Mouse (Mus musculus) kidney, embryonic 15.5 days (tissue): ENCODE measurements around the gene B9d2. TPM values are rescaled to one million over a fixed set of nuclear protein-coding genes. Genes with fewer than 3 reads are reported as not detected.

ENCODE experiments used
- ATAC-seq: fragments of 200-750 bp; cut with Nextera tagmentation; replicated peaks from 2 replicates; pipeline ENCODE4 v1.8.0; 2017; ENCODE audit warnings: moderate TSS enrichment; ENCODE audit not compliant: low FRiP score
- H3K27ac ChIP-seq: fragments of 300-500 bp; sonication (generic); 2 replicates; pipeline ENCODE4 v1.5.1; 2015; ENCODE audit warnings: mild to moderate bottlenecking, inconsistent platforms
- H3K27me3 ChIP-seq: fragments of 300-500 bp; sonication (generic); 2 replicates; pipeline ENCODE4 v1.6.1; 2015; ENCODE audit warnings: inconsistent platforms
- H3K36me3 ChIP-seq: fragments of 300-500 bp; sonication (generic); 2 replicates; pipeline ENCODE4 v1.6.1; 2015; ENCODE audit warnings: inconsistent platforms
- H3K4me1 ChIP-seq: fragments of 300-500 bp; sonication (generic); 2 replicates; pipeline ENCODE4 v1.6.1; 2015; ENCODE audit warnings: inconsistent platforms
- H3K4me2 ChIP-seq: fragments of 300-500 bp; sonication (generic); 2 replicates; pipeline ENCODE4 v1.6.1; 2015; ENCODE audit warnings: moderate library complexity, mild to moderate bottlenecking, inconsistent platforms
- H3K4me3 ChIP-seq: fragments of 300-500 bp; sonication (generic); replicated peaks from 2 replicates; pipeline ENCODE4 v1.5.1; 2015; ENCODE audit warnings: mild to moderate bottlenecking, inconsistent platforms
- H3K9ac ChIP-seq: fragments of 300-500 bp; sonication (generic); 2 replicates; pipeline ENCODE4 v1.6.1; 2015; ENCODE audit warnings: mild to moderate bottlenecking, inconsistent platforms
- H3K9me3 ChIP-seq: fragments of 300-500 bp; sonication (generic); replicated peaks from 2 replicates; pipeline ENCODE4 v1.6.1; 2016; ENCODE audit warnings: inconsistent platforms
- WGBS: fragments of 180-500 bp; shearing (Covaris S2); methylation state at CpG from one replicate; pipeline ENCODE4 v1.1.7; 2015; ENCODE audit warnings: mixed read lengths; 5-methylcytosine and 5-hydroxymethylcytosine counted together
- polyA plus RNA-seq: library from polyadenylated mRNA; unstranded; fragments of >200 nt; fragmentation: Nextera tagmentation; extraction: Ambion mirVana; gene quantifications from 2 replicates; pipeline ENCODE4 v1.2.1, GENCODE M21; 2015

B9d2 gene
- polyA plus RNA-seq, 1 experiment from 2014 or later = 32.3 TPM

DNA sequence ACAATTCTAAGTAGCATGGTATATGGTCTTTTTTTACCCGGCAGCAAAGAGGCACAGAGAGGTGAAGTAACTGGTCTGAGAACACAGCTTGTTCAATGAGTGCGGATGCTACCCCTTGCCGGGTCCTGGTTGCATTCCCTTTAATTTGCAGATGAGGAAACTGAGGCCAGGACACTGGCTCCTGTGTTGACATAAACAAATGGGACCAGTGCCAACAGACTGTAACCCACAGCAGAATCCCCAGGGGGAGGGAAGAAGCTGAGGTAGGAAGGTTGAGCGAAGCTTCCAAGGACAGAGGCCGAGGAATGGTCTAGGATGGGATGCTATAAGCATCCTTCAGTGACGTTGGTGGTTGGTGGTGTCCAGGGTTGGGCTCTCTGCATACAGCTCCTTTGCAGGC, 5.2 kb upstream of the B9d2 start:
- H3K9ac ChIP-seq = no peak overlapping the region
- peaks cover 16% of the 10 kb centered on the region for H3K4me1 ChIP-seq
- no peak overlapping the region for H3K27ac ChIP-seq
- ATAC-seq = no peak
- WGBS = 48% methylated on average over 6 of the region's 6 CpGs
- H3K27me3 ChIP-seq = peaks cover 56% of the 10 kb centered on the region
- H3K4me2 ChIP-seq = no peak overlapping the region
- no peak overlapping the region for H3K4me3 ChIP-seq
- H3K36me3 ChIP-seq = no peaks in the 10 kb centered on the region
- no peaks in the 10 kb centered on the region for H3K9me3 ChIP-seq

DNA sequence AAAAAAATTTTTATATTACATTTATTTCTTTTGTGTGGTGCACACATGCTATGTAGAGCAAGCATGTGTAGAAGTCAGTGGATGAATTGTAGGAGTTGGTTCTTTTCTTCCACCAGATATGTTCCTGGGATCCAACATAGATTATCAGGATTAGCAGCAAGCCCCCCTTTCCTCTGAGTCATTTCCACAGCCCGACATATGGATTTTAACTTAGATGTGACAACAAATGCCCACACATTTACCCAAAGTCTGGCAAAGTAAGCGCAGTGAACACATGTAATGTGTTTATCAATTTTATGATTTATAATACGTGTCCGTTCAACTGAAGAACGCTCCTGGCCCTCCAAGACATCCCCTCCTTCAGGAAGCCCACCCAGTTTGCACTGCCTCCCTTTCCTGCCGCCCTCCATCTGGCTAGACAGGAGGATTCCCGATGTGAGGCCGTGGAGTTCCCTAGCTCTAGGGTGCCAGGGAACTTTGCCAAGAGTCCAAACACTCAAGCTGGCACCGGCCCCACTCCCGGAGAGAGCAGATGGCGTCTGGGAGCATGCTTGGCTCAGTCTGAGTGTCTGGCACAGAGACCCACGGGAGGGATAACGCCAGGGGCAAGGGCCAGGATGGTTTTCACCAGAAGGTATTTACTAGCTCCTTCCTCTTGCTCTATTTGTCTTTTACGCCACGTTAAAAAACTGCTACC, 4.3 kb upstream of the B9d2 start:
- no peak overlapping the region for H3K4me3 ChIP-seq
- H3K36me3 ChIP-seq = no peaks in the 10 kb centered on the region
- ATAC-seq = no peak
- peaks cover 56% of the 10 kb centered on the region for H3K27me3 ChIP-seq
- H3K9me3 ChIP-seq = no peaks in the 10 kb centered on the region
- H3K4me2 ChIP-seq = no peak overlapping the region
- H3K27ac ChIP-seq = no peak overlapping the region
- WGBS = 69% methylated on average over 15 of the region's 15 CpGs
- no peak overlapping the region for H3K9ac ChIP-seq
- peaks cover 20% of the 10 kb centered on the region for H3K4me1 ChIP-seq

DNA sequence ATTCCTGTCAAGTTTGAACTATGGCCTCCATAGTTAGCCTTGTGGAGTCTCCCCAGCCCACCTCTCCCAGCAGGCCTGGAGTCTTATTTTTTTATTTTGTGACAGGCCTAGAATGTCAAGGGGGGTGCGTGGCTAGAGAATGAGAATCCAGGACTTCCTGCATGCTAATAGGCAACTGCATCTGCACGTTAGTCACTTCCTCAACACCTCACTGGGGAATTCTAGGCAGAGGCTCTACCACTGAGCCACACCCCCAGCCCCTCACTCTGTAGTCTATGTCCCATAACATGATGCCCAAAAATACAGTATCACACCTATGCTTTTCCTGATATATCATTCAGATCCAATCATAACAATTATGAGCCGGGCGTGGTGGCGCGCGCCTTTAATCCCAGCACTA, 3.6 kb upstream of the B9d2 start:
- WGBS = 91% methylated on average over 7 of the region's 7 CpGs
- Histone ChIP-seq H3K4me3 (no peak overlapping the region), H3K4me1 (peaks cover 27% of the 10 kb centered on the region), H3K9ac (no peak overlapping the region), H3K27me3 (peaks cover 56% of the 10 kb centered on the region), H3K9me3 (no peaks in the 10 kb centered on the region), H3K27ac (no peak overlapping the region), H3K4me2 (no peak overlapping the region), H3K36me3 (no peaks in the 10 kb centered on the region)
- ATAC-seq = no peak

DNA sequence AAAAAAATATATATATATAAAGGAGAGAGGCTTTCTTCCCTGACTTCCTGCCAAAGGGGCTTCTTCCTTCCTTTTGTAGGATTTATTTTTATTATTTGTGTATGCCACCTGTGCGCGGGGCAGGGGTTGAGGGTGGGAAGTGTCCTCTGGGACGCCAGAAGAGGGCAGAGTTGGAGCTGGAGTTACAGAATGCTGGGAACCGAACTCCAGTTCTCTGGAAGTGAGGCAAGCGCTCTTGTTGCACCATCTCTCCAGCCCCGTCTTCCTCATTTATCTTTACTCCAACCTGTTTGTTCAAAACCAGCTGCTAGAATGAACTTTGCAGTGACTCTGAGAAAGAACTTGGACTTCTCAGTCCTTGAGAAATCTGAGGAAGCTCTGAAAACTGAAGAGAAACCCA, 609 bp upstream of the B9d2 start:
- Histone ChIP-seq H3K4me3 (peak overlapping the region; percentile 82), H3K27me3 (peaks cover 30% of the 10 kb centered on the region), H3K9me3 (no peaks in the 10 kb centered on the region), H3K9ac (no peak overlapping the region), H3K4me2 (peak overlapping the region; percentile 71), H3K36me3 (no peaks in the 10 kb centered on the region), H3K27ac (peak overlapping the region; percentile 96), H3K4me1 (peaks cover 26% of the 10 kb centered on the region)
- 8% methylated on average over 6 of the region's 6 CpGs for WGBS
- no peak for ATAC-seq

DNA sequence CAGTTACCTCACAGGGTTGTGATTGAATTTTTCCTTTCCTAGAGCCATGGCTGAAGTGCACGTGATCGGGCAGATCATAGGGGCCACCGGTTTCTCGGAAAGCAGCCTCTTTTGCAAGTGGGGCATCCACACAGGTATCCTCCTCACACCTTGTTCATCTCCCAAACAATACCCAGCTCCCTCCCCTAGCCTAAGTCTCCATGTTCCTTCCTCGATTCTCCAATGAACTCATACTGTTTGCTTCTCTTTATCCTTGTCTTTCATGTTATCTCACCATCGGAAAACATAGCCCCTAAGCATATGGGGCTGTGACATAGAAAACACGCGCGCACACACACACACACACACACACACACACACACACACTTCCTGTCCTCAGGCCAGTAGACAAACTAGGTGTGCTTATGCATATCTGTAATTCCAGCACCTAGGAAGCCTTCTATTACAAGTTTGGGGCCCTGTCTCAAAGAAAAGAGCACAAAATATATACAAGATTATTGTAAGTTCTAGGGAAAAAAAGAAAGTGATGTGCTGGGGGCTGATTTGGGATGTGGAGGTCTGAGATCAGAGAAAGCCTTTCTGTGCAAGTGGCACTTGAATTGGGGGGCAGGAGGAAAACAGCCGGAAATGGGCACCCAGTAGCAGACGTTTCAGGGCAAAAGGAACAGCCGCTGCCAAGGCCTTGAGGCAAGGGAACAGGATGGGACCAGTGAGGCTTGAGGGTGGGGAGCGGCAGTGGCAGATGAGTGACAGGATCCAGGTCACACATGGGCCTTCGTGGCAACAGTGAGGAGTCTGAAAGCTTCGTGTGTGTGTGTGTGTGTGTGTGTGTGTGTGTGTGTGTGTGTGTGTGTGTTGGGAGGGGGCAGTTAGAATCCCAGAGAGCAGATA, 1.0 kb downstream of the B9d2 start:
- peak overlapping the region; percentile 71 for H3K4me2 ChIP-seq
- H3K4me3 ChIP-seq = peak overlapping the region; percentile 82
- peaks cover 33% of the 10 kb centered on the region for H3K4me1 ChIP-seq
- no peaks in the 10 kb centered on the region for H3K9me3 ChIP-seq
- no peaks in the 10 kb centered on the region for H3K36me3 ChIP-seq
- H3K9ac ChIP-seq = no peak overlapping the region
- ATAC-seq = no peak; the same call in 1 of the 2 replicates
- 58% methylated on average over 15 of the region's 15 CpGs for WGBS
- H3K27ac ChIP-seq = no peak overlapping the region
- H3K27me3 ChIP-seq = peaks cover 19% of the 10 kb centered on the region

DNA sequence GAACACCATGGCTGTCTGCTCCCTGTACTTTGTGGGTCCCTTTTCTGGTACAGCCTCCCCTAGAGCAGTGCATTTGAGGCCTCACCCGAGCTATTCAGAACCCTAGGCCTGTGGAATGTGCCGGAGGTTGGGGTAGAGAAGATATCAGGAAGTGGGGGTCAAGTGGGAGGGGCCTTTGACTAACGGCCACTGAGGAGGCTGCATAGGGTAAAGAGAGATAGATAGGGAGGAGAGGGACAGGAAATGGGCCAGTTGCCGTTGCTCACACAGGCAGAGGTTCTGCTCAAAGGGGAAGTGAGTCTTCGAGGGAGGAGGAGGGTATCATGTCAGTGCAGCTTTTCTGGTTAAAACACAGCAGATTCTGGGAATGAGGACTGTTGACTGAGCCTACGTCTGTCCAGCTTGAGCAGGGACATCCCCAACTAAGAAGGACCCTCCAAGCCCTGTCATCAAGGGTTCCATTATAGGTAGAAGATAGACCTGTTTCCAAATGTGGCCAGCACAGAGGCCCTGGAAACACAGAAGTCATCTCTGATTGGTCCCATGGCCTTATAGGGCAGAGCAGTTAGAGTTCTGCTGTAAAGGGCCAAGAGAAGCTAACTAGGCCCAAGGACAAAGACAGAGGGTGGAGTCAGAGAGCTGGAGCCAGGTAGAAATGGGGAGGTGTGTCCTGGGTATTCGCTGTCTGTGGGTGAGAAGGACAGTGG, 3.0 kb downstream of the B9d2 start:
- 59% methylated on average over 7 of the region's 7 CpGs for WGBS
- H3K4me1 ChIP-seq = peaks cover 52% of the 10 kb centered on the region
- no peaks in the 10 kb centered on the region for H3K9me3 ChIP-seq
- H3K9ac ChIP-seq = no peak overlapping the region
- ATAC-seq = no peak
- H3K27ac ChIP-seq = no peak overlapping the region
- peaks cover 28% of the 10 kb centered on the region for H3K27me3 ChIP-seq
- no peaks in the 10 kb centered on the region for H3K36me3 ChIP-seq
- H3K4me2 ChIP-seq = no peak overlapping the region
- no peak overlapping the region for H3K4me3 ChIP-seq

DNA sequence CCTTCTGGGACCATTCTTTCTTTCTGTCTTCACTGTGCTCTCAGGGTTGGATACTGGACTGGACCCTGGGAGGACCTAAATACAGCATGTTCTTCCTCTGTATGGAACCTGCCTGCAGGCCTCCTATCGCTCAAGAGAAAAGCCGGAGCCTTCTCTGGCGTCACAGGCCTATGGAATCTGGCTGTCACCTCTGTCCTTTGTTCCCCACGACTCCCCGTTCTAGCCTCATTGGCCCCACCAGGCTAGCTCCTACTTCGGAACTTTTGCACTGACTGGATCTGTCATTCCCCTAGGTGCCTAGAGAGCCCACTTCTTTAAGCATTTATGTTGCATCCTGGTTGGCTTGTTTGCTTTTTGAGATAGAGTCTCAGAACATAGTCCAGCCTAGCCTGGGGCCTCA, 4.1 kb downstream of the B9d2 start:
- 88% methylated on average over 6 of the region's 6 CpGs for WGBS
- H3K27me3 ChIP-seq = peaks cover 27% of the 10 kb centered on the region
- ATAC-seq = no peak

DNA sequence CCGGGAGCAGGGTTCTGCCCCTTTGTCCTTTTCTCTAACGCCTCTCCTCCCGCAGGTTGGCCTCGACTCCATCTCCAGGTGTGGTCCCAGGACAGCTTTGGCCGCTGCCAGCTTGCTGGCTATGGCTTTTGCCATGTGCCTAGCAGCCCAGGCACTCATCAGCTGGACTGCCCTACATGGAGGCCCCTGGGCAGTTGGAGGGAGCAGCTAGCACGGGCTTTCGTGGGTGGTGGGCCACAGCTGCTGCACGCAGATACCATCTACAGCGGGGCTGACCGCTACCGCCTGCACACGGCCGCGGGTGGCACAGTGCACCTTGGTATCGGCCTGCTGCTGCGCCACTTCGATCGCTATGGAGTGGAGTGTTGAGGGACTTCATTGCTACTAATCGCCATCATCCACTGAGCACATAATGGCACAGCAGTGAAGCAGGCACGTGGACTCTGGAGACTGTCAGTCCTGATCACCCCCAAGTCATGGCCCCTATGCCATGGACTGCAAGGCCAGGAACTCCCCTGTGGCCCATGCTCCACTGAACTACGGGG, 5.4 kb downstream of the B9d2 start:
- 66% methylated on average over 21 of the region's 21 CpGs for WGBS
- ATAC-seq = 0 out of 2 replicates have a peak, but pooled peaks have one; percentile 1
- peaks cover 32% of the 10 kb centered on the region for H3K27me3 ChIP-seq
- no peak overlapping the region for H3K9ac ChIP-seq
- H3K4me2 ChIP-seq = peak overlapping the region; percentile 72
- H3K36me3 ChIP-seq = no peaks in the 10 kb centered on the region
- no peak overlapping the region for H3K27ac ChIP-seq
- H3K9me3 ChIP-seq = no peaks in the 10 kb centered on the region
- H3K4me3 ChIP-seq = peak overlapping the region; percentile 69
- peaks cover 59% of the 10 kb centered on the region for H3K4me1 ChIP-seq

More for the DNA sequence above, 4.1 kb downstream of the B9d2 start:
- Histone ChIP-seq H3K9ac (no peak overlapping the region), H3K4me1 (peaks cover 62% of the 10 kb centered on the region), H3K4me3 (no peak overlapping the region), H3K27ac (no peak overlapping the region), H3K9me3 (no peaks in the 10 kb centered on the region), H3K4me2 (no peak overlapping the region), H3K36me3 (no peaks in the 10 kb centered on the region)

DNA sequence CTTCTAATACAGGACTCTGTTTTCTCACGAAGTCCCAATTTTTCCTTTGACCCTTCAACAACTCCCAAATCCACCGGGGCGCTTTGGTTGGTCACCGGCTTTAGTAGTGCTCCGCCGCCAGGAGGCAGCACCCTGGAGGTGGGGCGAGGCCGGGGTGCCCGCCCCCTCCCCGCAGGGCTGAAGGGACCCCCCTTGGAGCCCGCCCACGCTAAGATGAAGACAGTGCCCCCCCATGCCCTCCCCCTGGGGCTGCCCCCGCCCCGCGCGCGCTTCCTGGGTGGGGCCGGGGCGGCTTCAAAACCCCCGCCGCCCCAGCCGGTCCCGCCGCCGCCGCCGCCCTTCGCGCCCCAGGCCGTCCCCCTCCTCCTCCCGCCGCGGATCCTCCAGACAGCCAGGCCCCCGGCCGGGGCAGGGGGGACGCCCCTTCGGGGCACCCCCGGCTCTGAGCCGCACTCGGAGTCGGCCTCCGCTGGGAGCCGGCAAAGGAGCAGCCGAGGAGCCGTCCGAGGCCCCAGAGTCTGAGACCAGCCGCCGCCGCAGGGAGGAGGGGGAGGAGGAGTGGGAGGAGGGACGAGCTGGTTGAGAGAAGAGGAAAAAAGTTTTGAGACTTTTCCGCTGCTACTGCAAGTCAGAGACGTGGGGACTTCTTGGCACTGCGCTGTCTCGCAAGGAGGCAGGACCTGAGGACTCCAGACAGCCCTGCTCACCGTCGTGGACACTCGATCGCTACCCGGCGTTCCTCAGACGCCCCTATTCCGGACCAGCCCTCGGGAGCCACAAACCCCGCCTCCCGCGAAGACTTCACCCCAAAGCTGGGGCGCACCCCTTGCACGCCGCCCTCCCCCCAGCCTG, 6.3 kb downstream of the B9d2 start, which contains the start of gene Tgfb1:
Gene Tgfb1, plus strand, starts transcription at position 323 of the 852 bp plus-strand sequence.
- H3K4me1 ChIP-seq = peaks cover 50% of the 10 kb centered on the region
- no peaks in the 10 kb centered on the region for H3K9me3 ChIP-seq
- WGBS = under 1% methylated on average over 54 of the region's 69 CpGs
- peak within 1 kb of the TSS; percentile 72 for H3K9ac ChIP-seq
- H3K27me3 ChIP-seq = peaks cover 32% of the 10 kb centered on the region
- ATAC-seq = peak; percentile 55
- peak within 1 kb of the TSS; percentile 72 for H3K4me2 ChIP-seq
- peak within 1 kb of the TSS; percentile 69 for H3K4me3 ChIP-seq
- H3K36me3 ChIP-seq = no peaks in the 10 kb centered on the region
- peak within 1 kb of the TSS; percentile 88 for H3K27ac ChIP-seq

DNA sequence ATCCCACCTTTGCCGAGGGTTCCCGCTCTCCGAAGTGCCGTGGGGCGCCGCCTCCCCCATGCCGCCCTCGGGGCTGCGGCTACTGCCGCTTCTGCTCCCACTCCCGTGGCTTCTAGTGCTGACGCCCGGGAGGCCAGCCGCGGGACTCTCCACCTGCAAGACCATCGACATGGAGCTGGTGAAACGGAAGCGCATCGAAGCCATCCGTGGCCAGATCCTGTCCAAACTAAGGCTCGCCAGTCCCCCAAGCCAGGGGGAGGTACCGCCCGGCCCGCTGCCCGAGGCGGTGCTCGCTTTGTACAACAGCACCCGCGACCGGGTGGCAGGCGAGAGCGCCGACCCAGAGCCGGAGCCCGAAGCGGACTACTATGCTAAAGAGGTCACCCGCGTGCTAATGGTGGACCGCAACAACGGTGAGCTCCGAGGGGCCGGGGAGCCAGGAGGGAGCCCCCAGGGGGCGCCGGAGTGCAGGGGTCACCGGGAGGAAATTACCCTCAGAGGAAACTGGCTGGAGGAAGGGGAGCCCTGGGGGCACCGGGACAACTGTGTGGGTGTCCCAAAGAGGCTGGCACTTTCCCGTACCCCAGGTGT, 7.3 kb downstream of the B9d2 start:
- no peak for ATAC-seq
- peak overlapping the region; percentile 88 for H3K27ac ChIP-seq
- H3K4me1 ChIP-seq = peaks cover 49% of the 10 kb centered on the region
- H3K9me3 ChIP-seq = no peaks in the 10 kb centered on the region
- H3K4me3 ChIP-seq = peak overlapping the region; percentile 69
- H3K27me3 ChIP-seq = peaks cover 32% of the 10 kb centered on the region
- peak overlapping the region; percentile 72 for H3K9ac ChIP-seq
- under 1% methylated on average over 47 of the region's 47 CpGs for WGBS
- no peaks in the 10 kb centered on the region for H3K36me3 ChIP-seq
- peak overlapping the region; percentile 72 for H3K4me2 ChIP-seq
